Mouse (Mus musculus): ENCODE results near the gene Odc1. TPM values are rescaled to one million over a fixed set of nuclear protein-coding genes. Genes with fewer than 3 reads are reported as not detected.

Odc1 gene
- polyA plus RNA-seq (2017; shearing (Covaris generic)) = 19.8 TPM

DNA sequence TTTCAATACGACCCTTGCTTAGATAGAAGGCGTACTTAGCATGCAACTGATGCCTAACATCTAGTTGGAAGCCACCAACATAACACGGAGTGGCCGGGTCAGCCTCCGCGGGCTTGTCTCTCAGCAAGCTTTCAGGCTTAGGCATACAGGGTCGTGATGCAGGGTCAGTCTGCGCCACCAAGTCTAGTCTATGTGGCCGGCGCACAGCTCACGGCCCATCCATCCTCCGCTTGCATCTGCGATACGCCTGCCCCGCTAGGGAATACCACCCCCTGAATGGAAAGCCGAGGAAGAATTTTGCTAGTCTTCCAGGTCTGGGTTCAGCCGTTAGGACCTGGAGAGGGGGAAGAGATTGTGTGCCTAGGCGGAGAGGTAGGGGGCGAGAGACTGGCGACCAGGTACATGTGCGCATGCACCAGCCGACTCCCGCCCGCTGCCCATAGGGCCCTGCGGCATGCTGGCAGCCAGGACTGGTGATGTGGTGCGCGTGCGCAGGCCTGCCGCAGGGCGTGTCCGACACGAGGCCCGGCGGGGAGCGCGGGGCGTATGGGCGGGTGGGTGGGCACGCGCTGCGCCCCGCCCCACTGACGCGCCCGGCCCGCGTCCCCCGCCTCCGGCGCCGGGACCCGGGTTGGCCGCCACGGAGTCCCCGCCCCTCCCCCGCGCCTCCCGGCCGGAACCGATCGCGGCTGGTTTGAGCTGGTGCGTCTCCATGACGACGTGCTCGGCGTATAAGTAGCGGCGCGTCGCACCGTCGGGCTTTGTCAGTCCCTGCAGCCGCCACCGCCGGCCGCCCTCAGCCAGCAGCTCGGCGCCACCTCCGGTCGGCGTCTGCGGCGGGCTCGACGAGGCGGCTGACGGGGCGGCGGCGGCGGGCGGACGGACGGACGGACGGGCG is at the start of gene Odc1:
Gene Odc1, plus strand, starts transcription at position 586 of the 898 bp plus-strand sequence.

Other genes starting within 250 kb of the Odc1 start
- gene Atp6v1c2, start 215.4 kb upstream of the Odc1 start, polyA plus RNA-seq (2017; shearing (Covaris generic)) = 0.23 TPM
- gene Nol10, start 196.3 kb upstream of the Odc1 start, polyA plus RNA-seq (2017; shearing (Covaris generic)) = 31.5 TPM
- 79.6 TPM for gene Hpcal1, start 146.1 kb downstream of the Odc1 start, polyA plus RNA-seq (2017; shearing (Covaris generic))